Mouse (Mus musculus) ovary, postnatal 10 days (tissue): ENCODE measurements around the gene Wnt11.

Experiments used
- DNase-seq: peaks from one replicate; pipeline ENCODE4 v3.0.0; 2022; ENCODE audit warnings: low spot score

The Wnt11 gene

DNA sequence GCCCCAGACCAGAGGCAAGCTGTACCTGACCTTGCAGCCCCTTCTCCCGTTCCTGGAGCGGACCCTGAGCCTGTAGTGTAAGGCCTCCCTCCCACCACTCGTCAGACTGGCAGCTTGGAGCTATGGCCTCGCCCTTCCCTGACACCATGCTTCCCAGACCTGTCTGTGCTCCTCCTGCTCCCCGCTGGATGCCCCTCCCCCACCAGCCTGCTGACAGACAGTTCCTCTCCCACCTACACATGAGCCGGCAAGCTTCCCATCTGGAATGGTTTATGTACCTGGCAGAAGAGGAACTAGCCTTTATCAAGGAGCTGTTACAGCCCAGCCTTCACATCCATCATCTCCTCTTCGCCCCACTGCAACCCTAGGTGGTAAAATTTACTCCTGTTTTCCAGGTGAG is 6.0 kb upstream of the Wnt11 start:
- no peak for DNase-seq

DNA sequence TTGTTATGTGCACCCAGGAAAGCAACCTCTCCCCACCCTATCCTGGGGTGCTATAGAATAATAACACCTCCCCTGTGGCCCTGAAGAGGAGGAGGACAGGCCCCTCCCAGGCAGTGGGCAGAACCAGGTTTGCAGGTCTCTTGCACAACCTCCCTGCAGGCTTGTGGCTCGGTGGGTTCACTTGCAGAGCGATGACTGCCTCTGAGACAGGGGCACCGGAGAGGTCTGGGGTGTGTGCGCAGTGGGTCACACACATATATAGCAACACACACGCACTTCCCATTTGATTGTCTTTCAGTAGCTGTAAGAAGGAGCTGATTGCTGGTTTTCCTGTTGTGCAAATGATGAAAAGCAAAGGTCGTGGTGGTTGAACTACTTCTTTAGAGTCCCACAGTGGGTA is 3.6 kb upstream of the Wnt11 start:
- DNase-seq = no peak

DNA sequence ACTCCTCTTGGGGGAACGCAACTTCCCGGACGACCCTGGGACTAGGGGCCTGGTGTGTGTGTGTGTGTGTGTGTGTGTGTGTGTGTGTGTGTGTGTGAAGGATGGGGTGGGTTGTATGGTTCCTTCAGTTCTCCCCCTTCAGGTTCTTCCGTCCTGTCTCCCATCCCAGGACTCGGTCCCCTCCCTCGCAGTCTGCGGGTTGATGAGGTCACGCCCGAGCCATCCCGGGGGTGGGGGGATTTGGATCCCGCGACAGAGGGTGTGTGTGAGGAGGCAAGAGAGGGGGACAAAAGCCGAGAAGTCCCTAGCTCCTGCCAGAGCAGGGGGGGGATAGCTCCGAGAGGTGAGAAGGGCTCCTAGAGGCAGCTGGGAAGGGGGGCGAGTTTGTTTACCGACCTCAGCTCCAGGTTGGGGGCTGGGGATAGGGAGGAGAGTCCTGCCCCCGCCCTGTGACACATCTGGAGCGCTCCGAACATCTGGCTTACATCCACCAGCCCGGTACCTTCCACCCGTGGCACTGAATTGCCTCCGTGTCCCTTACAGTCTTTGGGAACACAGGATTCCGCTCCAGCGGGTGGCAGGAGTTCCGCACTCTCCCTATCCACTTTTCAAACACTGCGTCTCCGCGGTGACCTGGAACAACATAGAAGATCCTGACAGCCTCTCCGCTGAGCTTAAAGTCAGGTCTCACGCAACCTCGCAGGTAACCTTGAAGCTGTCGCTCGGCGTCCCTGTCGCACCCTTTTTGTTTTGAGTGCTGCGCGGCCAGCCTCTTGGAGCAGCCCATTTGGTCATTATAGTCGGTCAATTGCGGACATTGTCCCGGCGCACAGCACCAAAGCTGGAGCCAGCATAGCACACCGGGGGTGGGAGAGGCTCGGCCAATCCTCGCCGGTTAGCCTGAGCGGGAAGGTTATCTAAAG is 868 bp downstream of the Wnt11 start:
- no peak for DNase-seq

DNA sequence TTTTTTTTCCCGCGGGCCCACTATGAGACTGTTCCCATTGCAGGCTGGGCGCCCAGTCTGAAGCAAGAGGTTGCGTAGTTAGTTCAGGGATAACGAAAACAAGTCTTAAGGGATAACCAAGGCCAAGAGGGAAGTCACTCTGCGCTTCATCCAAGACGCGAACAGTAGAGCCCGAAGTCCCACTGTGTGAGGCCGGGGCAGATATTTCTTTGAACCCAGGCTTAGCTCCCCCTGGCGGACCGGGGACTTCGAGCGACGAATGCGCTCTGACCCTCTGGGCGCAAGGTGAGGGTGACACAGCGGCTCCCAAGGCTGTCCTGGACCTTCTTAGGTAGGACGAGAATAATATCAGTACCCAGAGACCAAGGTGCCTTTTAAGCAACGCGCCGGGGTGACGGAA is 1.7 kb downstream of the Wnt11 start:
- no peak for DNase-seq

DNA sequence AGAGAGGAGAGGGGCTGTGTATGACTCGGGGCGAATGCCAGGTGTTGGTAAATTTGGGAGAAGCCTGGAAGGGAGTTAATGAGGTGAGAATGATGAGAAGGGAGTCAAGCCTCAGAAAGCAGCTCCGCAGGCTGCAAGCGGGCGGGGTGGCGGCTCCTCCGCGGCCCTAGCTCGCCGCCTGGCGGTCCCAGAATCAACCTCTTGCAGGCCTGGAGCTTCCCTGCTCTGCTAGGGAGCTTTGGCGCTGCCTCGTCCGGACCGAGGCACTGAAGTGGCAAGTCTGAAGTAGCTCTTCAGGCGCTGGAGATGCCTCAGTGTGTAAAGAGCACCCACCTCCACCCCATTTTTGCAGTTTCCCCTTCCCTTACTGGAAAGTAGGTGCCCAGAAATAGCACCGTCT is 3.0 kb downstream of the Wnt11 start:
- peak; percentile 61 for DNase-seq

DNA sequence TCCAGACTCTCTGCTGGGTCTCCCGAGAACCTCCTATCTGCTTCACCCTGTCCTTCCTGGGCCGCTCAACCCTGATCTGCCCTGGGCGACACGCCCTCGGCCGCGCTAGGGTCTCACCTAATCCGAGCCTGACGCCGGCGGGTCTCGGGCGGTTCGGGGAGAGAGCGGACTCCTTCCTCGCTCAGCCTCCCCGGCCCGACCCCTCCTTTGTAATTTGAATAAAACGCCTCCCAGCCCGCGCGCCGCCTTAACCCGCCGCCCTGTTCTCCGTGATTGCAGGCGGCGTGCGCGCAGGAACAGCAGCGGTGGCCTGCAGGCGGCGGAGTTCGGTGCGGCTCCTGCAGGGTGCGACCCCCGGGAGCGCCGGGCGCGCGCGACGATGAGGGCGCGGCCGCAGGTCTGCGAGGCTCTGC is 3.8 kb downstream of the Wnt11 start:
- DNase-seq = peak; percentile 47

DNA sequence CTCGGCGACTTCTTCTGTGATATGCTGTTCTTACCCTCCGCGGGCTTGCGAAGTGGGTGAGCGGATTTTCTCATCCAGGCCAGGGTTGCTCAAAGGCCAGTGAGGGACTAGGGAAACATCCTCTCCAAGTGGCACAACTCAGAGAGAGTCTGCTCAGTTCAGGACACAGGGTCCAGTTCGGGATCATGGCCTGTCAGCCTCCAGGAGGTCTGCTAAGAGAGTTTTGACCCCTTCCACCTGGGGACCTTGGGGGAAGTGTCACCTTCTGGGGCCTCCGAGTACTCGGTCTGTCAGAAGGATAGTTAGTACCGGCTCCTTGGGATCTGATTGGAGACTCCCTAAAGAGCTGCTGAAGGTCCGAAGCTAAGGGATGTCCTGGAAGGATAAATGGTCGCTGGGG is 4.4 kb downstream of the Wnt11 start:
- DNase-seq = no peak

DNA sequence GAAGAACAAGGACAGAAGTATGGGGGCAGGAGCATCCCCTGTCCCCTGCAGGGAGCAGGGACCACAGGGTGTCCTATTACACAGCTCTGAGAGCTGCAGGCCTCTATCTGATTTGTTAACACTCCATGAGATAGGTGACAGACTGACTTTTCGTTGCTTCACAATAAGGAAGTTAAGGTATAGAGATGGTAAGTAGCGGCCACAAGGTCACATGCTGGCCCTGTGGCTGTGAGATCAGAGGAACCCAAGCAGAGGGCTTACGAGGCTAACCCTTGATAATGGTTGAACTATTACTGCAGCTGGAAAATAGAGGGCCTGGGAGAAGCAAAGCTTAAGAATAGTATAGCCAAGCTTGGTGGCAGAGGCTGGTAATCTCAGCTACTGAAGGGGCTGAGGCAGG is 5.9 kb downstream of the Wnt11 start:
- no peak for DNase-seq

DNA sequence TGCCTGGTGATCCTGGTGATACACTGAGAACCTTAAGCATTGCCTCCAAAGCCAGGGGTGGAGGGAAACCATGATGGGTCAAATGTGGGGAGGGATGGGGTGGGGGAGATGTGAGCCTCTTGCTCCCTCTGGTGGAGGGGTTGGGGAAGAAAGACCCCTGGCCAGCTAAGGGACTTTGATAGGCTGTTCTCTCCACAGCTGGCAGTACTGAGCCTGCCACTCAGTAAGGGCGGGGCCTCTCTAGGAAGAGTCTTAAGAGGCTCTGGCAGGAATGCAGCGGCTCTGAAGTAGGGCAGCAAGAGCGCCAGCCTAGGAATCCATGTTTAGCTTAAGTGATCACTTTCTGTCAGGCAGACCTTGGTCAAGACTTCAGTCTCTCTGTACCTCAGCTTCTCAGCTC is 6.9 kb downstream of the Wnt11 start:
- no peak for DNase-seq

DNA sequence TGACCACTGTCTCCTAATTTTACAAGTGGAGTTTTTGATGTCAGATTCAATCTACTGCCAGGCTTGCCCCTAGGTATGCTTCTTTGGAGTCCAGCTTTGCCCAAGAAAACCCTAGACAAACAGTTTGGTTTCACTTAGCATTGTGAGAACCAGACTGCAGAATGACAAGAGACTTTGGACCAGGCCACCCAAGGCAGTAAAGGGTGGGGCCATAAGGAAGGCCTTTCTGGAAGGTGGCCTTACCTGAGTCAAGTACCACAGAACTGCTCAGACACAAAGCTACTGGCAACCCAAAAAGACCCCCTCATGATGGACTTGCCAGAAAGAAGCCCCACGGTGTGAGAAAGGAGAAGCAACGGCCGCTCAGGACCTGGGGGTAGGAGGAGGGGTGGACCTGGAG is 8.1 kb downstream of the Wnt11 start:
- DNase-seq = no peak

DNA sequence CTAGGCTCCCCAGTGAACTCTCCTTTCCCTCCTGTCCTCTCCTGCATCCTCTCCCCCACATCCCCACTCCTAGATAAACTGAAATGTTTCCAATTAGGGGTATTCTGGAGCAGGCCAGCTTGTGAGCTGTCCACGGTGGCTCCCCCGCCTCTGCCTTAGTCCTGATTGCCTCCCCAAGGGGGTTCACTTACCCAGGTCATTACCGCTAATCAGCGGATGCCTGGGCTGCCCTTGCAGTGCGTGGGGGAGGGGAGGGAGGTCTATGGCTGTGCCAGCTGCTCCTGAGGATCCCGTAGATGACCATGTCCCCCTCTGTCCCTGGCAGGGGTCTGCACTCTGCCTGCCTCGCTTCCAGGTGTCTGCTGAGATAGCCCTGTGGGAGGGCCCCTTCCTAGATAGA is 8.7 kb downstream of the Wnt11 start:
- DNase-seq = no peak

DNA sequence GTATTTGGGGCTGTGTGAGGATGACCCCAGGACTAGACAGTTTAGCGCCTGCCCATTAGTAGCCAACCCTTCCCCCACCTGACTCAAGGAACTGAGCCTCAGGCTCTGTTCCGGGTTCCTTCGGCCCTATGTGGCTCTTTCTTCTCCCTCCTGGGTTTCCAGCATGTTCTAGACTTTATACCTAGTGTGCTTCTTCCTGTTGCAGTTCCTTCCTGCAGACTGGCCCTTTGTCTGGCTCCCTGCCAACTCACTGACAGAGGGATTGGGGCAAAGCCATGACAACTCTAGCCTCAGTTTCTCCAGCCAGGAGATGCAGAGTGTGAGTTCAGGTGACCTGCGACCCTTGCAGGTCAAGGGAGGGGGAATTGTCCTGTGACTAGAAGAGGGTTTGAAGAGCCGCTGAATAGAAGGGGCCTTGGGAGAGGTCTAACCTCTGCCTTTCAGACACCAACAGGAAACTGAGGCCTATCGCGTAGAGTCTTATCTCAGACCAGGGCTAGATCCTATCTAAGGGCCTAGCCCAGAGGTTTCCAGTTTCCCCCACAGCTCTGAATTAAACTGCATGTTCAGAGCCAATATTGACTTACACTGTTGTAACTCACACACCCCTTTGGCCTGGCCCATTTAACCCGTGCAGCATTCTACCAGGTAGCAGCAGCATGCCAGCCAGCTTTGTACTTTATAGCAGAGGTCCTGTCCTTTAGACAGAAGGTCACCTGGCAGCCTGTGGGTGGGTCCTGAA is 14.2 kb downstream of the Wnt11 start:
- no peak for DNase-seq

DNA sequence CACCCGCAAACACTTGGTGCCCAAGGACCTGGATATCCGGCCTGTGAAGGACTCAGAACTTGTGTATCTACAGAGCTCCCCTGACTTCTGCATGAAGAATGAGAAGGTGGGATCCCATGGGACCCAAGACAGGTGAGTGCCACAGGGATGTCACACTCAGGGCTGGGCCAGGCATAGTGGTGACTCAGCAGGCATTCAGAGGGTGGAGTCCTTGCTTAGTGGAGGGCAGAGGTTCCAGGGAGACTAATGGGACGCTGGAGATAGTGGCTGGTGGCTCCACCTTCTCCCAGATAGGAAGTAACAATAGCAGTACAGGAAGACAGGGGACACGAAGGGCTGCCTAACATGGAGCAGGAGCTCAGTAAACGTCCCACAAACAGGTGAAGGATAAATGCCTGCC is 15.5 kb downstream of the Wnt11 start:
- no peak for DNase-seq

DNA sequence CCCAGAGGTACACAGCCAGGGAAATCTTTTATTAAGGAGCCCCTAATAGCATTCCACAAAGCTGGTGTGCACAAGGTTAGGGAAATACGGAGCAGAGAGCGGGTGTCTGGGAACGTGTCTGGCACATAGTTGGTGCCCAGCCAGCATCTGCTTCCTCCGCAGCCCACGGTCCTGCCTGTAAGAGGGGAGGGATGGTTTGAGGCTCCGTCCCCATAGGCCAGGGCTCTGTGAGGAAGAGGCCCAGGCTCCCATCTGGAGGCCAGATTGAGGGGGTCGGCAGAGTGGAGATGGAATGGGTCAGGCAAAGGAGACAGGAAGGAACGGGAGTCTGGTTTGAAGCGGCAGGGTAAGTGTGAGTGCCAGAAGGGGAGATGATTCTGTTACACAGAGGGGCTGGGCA is 16.3 kb downstream of the Wnt11 start:
- DNase-seq = no peak

DNA sequence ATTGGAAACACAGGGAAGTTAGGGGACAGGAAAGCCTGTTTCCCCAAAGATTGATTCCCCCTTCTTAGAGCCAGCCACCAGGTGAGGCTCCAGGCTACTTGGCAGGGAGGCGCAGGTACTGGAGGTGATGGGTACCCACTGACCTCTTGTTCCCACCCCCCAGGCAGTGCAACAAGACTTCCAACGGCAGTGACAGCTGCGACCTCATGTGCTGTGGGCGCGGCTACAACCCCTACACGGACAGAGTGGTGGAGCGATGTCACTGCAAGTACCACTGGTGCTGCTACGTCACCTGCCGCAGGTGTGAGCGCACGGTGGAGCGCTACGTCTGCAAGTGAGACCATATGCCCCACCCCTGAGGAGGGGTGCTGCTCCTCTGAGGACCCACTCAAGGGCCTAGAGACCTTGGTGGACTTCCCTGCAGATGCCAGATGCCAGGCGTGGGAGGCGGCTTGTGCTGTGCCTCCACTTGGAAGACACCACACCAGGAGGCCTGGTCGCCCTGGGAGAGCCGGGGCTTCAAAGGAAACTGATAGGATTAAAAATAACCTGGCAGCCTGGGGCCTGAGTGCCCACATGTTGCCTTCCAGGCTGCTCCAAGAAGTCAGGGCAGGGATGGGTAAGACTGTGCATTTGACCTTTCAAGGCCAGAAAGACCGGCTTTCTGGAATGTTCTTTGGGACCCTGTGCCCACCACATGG is 18.2 kb downstream of the Wnt11 start:
- no peak for DNase-seq

DNA sequence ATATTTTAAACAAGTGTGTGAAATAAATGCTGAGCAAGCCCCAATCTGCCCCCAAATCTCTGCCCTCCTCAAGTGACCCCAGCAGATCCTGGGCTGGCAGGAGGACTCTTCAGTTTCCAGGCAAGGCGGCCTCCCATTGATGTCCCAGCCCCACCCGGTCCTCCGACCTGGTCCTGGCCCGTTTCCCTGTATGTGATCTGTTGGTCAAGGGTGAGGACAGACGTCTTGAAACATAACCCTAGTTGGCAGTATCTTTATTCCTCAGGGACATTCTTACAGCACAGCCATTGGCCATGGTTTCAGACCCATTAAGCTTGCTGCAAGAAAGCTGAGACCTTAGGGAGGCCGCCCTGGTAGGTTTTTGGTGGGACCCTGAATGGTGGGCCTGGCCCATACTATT is 18.9 kb downstream of the Wnt11 start:
- no peak for DNase-seq

DNA sequence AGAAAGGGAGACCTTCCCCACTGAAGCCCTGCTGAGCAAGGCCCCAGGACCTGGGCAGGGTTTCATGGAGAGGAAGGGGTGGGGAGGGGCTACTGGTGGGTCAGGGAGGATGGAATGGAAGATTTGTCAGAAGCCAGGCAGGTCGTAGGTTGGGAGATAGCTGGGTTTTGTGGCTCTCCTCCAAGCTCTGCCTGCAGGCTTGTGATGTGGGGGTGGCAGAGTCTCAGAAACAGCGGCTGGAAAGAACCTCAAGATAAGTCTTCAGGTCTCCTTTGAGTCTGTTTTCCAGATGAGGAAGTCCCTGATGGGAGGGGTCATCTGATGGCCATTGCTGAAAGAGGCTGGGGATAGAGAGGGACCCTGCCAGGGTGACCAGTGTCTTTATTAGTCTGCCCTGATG is 20.5 kb downstream of the Wnt11 start:
- no peak for DNase-seq

DNA sequence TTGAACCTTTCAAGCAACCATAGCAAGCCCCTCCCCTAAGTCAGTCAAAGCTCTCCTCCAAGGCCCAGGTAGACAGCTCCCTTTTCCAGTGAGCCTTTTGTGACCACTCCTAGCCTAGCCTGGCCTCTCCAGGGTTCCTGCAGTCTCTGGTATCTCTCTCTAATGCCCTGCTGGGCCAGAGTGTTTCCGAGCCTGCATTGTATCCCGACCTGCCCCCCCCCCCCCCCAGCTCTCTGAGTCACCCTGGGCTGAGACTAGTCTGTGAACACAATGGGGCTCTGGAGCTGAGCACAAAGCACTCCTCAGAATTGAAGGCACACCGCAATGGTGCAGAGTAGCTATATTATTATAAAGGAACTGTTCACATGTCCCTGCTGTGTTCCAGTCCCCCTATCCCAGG is 21.2 kb downstream of the Wnt11 start:
- no peak for DNase-seq

DNA sequence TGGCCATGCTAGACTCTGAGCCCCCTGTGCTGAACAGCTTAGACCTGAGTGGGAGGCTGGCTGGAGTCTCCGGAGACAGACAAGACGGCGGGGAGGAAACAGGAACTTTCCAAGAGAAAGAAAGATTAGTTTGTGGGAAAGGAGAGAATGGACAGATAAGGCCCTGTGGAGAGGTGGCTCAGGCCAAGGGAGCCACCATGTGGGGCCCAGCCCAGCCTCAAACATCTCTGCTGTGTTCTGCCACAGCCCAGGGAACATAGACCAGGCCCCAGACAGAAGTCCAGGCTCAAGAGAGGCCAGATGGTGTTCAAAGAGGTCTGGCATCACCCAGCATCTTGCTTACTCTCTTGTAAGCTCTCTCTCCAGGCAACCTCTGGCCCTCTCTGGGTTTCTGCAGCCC is 22.2 kb downstream of the Wnt11 start:
- DNase-seq = no peak

DNA sequence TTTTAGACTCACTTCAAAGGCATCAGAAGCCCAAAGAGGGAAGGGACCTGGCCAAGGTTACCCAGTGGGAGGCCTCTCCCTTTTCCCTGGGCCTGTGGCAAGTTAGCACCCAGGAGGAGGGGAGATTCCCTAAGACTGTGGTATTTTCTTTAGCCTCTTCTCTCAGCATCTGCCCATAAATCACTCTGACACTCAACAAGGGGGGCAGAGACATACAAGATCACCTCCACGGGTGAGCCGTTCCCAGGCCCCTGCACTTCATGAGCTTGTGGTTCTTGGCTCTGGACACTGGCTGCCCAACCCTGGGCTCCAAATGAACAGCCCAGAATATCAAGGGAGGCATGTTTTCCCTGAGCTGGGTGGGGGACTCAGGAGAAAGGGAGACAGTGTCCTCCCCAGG is 26.1 kb downstream of the Wnt11 start:
- DNase-seq = no peak

DNA sequence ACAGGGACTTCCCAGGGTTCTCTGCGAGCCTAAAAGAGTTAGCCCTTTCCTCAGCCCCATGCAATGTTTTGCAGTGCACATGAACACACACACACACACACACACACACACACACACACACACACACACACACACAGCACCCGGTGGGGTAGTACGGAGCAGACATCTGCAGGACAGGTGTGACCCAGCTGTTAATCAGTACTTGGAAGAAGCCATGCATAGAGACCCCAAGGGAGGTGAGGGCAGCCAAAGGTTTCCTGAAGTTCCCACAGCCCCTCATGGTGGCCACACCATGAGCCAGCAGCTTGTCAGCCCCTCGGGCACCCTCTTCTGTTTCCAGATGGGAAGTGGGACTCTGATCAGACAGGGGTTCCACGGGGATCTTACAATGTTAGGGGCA is 28.1 kb downstream of the Wnt11 start:
- DNase-seq = no peak

DNA sequence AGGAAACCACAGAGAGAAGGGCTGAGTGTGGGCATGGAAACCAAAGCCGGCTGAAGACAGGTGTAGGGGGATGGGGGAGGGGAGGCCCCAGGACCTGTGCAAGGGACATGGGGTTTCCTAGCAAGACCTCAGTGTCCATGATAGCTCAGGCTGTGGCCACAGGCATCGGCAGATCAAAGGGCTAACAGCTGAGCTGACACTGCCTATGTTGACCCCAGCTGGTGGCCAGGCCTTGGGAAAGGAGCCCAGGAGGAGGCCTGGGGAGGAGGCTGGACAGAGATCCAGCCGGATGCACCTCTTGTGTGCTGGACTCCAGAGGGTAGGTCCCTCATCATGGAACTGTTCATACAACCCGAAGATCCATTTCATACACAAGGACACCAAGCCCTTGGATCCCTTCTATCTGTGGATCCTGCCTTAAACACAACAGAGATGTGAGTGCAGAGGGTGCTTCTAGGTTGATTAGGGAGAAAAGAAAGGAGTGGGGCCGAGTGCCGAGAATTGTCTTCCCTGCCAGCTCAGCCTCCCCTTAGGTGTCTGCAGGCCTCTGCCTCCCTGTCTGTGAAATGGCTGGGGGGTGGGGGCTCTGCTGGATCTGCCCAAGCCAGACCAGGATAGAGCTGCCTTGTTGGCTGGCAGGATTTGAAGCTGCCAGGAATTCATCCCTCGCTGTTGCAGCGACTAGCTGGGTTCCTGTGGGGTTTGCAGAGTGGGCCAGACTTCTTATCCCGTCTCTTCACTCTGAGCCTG is 29.2 kb downstream of the Wnt11 start:
- DNase-seq = no peak
